Mouse (Mus musculus) gastrocnemius, postnatal 36 days (tissue): ENCODE results near the gene 4430402I18Rik. TPM values are rescaled to one million over a fixed set of nuclear protein-coding genes. Genes with fewer than 3 reads are reported as not detected.
A peak's percentile ranks its signal among the peaks of the same experiment; 100 is the strongest.
"Not testable (repeated sequence)": the region's sequence is repeated elsewhere in the genome, so short reads cannot be mapped to it uniquely, and the experiment has no call there.

ENCODE experiments used
- DNase-seq, 2 experiments: peaks; one replicate each; pipeline ENCODE4 v3.0.0; 2022
- intact Hi-C: fragments of 180-260 bp; cut with DNase I; formaldehyde crosslinking; loops from one replicate; pipeline ENCODE4 v1.15.1; 2025
- long read RNA-seq, 2 experiments: library from polyadenylated mRNA; stranded (forward); transcript quantifications; one replicate each; pipeline ENCODE4 v2.0.0; 2021
- total RNA-seq, 2 experiments: library from RNA; stranded (reverse); gene quantifications; 2 replicates each; pipeline ENCODE4 v1.2.3; 2021

Gene 4430402I18Rik
- total RNA-seq: under 1 TPM; 0.54 to 0.87 TPM
- long read RNA-seq, experiment 1, partial matches to known transcripts: 0 of 2 reads
- long read RNA-seq, experiment 1, other reads (novel, unspliced or antisense): 2 of 2 reads
- long read RNA-seq, experiment 2, partial matches to known transcripts: 1 of 3 reads
- long read RNA-seq, experiment 2, other reads (novel, unspliced or antisense): 2 of 3 reads

GRCm38 (mm10) chr19:28967652-28968051 is at the start of gene 4430402I18Rik:
TSS of gene 4430402I18Rik (minus strand) at chr19:28967800.
- no peak for DNase-seq
- intact Hi-C loops: no loop called here

DNA sequence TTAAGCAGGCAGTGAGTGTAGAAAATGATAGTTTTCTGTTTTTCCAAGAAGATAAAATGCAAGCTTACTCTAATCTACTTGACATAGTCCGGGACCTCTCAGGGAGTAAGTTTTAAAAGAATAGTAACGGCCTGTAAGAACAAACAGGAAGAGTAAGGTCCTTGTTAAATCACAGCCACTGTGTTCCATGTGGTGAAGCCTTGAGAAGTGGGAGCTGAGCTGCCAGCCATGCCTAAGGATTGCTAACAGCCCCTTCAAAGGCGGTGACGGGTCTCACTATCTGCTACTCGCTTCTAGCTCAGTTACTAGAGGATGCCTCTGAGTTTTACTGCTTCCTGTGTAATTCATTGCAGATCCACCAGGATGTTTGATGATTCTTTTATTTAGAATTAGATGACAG is 49.2 kb upstream of the 4430402I18Rik start:
- no peak for DNase-seq
- intact Hi-C loops: no loop called here

- no peak for DNase-seq
- intact Hi-C loops: no loop called here
These were observed 48.7 kb upstream of the 4430402I18Rik start for GRCm38 (mm10) chr19:29016204-29016765.

DNA sequence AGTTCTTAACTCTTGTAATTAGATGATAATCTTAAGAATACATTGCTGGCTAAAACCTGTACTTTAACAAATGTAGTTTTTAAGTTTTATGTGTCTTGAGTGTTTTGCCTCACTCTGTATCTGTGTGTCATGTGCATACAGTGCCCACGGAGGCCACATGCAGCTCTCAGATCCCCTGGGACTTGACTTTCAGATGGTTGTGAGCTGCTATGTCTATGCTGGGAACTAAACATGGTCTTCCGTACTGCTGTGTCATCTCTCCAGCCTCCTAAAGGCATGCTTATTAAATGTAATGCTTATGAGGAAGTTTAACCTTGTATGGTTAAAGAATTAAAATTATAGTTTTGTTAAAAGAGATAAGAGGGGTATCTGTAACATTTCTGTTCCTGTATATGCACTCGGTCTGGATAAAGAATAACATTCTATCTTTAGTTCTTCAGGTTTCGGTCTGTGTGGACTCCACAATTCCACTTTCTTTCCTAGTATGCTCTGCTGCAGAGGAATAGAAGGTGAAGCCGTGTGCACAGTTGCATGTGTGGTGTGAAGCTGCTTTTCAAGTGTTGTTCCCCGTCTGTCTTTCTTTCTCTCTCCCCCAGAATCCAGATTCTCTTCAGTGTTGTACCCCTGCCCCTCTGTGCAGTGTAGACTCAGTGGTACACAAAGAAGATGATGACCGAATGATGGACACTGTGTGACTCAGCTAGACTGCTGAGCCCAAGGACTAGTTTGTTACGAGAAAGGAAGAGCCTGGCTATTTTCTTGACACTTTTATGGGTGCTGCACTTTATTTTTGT is 48.0 kb upstream of the 4430402I18Rik start:
- DNase-seq: no peak
- intact Hi-C loops: no loop called here

- no peak for DNase-seq
- intact Hi-C loops: no loop called here
These were observed 47.0 kb upstream of the 4430402I18Rik start for GRCm38 (mm10) chr19:29014466-29015055.

DNA sequence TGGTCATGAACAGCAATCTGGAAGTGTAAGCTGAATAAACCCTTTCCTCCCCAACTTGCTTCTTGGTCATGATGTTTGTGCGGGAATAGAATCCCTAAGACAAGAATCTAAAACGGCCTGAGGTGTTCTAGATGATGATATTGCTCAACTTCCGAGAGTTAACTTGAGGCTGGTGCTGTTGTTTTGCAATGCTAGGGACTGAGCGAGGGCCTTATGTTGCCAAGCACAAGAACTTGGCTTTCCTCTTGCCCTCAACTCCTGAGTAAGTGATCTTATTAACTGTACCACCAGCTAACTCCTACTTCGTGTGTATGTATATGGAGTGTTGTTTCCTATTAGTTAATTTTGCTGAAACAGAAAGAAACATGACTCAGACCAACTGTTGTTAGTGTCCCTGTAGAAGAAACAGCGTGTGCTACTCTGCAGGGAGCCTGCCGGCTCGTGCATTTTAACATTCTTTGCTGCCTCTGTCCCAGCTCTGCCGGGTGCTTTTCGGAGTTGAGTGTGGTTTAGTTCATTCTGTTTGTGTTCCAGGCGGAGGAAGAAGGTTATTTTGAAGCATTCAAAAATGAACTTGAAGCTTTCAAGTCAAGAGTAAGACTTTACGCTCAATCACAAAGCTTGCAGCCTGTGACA is 43.9 kb upstream of the 4430402I18Rik start:
- no peak for DNase-seq
- intact Hi-C loops: no loop called here

DNA sequence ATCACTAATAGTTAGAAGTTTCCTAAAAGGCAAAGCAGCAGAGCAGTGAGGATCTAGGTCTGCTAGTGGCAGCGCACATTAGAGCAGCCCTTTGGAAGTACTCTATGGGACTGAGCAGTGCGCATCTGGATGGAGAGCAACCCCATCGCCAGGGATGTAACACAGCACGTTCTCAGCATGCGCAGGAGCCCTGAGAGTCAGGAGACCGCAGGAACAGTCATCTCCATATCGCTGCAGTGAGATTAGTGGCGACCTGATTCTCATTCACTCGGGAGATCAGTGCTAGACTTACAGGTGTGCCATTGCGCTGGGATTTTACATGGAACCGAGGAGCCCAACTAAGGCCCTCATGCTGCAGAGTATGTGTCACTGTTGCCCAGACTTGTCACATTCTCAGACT is 41.4 kb upstream of the 4430402I18Rik start:
- no peak for DNase-seq

DNA sequence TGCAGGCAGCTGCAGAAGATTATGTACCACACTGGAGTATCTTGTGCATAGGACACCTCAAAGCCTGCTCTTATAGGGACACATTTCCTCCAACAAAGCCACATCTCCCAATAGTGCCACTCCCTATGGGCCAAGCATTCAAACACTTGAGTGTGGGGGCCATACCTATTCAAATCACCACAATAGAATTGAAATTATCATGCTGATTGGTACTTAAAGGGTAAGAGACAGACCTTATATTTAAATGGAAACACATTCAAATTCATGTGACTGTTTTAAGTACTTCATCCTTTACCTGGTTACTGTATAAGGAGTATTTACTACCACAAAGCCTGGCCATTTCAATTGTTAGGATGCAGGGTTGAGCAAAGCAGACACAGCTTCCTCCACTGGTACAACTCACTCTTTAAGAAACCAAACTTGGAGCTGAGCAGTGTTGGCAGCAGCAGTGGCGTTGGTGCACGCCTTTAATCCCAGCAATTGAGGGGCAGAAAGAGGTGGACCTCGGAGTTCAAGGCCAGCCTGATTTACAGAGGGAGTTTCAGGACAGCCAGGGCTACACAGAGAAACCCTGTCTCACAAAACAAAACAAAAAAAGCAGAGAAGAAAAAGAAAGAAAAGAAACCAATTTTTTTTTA is 40.6 kb upstream of the 4430402I18Rik start:
- DNase-seq: no peak
- intact Hi-C loops: no loop called here

More for the DNA sequence above, 41.4 kb upstream of the 4430402I18Rik start:
- intact Hi-C loops: no loop called here

GRCm38 (mm10) chr19:29000321-29000720 is 32.7 kb upstream of the 4430402I18Rik start:
- DNase-seq, intact Hi-C loops: not testable (repeated sequence)

DNA sequence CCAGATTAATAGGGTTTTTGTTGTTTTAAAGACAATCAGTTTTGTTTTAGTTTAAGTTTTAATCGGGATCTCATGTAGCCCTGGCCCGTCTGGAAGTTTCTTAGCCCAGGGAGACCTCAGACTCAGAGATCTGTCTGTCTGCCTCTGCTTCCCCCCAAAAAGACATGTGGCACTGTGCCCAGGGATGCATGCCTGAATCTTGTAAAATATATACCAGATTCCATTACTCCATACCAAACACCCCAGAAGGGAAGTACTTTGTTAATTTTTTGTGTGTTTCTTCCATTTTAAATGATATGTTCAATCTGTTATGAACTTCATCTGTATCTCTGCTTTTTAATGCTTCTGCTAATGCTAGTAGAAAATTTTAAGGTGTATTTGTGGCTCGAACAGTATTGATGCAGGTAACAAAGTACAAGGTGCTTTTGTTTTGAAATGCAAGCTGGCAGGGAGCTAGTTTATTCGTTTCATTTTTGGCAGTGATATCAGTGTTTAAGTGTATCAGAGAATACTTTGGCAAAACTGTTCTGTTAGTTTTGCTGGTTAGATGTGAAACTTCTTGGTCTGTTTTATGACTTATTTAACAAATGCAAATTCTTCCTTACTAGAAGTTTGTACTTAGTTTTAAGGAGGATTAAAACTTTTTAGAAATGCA is 30.5 kb upstream of the 4430402I18Rik start:
- intact Hi-C loops: no loop called here

GRCm38 (mm10) chr19:28995366-28995765 is 27.8 kb upstream of the 4430402I18Rik start:
- intact Hi-C loops: no loop called here
- no peak for DNase-seq

More for the DNA sequence above, 30.5 kb upstream of the 4430402I18Rik start:
- DNase-seq: no peak

DNA sequence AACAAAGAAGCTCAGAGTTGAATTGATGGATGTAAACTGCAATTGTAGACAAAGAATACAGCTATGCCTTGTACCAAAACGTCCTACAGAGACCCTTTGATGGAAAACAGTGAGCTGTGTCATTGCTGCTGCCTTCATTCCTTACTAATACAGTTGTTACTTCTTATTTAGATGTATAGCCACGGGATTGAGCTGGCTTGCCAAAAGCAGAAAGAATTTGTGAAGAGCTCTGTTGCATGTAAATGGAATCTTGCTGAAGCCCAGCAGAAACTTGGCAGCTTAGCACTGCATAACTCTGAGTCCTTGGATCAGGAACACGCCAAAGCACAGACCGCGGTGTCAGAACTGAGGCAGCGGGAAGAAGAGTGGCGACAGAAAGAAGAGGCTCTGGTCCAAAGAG is 27.3 kb upstream of the 4430402I18Rik start:
- intact Hi-C loops: loop anchor here (5.0 kb wide), 1 partner anchor 52 kb away; the partner anchor contains the start of gene Ak3
- no peak for DNase-seq

GRCm38 (mm10) chr19:28991391-28991790 is 23.8 kb upstream of the 4430402I18Rik start:
- DNase-seq: no peak
- intact Hi-C loops: loop anchor here (5.0 kb wide), 1 partner anchor 56 kb away; the partner anchor contains the start of gene Ak3

GRCm38 (mm10) chr19:28990590-28991221 is 23.1 kb upstream of the 4430402I18Rik start:
- intact Hi-C loops: loop anchor here (5.0 kb wide), 1 partner anchor 57 kb away; the partner anchor contains the start of gene Ak3
- DNase-seq: no peak

GRCm38 (mm10) chr19:28990194-28990589 is 22.6 kb upstream of the 4430402I18Rik start, which contains the start of gene Cdc37l1:
TSS of gene Cdc37l1 (plus strand) at chr19:28990352.
- peak; percentile 98 for DNase-seq

DNA sequence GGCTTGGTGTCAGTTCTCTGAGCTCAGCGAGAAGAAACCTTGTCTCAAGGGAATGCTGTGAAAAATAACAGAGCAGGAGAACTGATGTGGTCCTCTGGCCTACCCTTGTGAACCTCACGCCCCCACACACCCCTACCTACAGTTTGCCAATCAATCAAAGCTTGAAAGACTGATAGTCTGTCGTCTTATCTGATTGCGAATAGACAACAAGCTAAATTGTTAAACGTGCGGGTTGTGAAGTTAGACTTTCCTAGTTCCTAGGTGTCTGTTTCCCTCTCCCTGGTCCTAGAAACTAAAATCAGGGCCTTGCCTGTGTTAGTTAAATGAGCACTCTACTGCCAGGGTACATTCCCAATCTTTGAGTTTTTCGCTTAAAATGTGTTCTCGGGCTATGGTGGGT is 21.9 kb upstream of the 4430402I18Rik start:
- DNase-seq: no peak
- intact Hi-C loops: no loop called here

More at GRCm38 (mm10) chr19:28990194-28990589, 22.6 kb upstream of the 4430402I18Rik start, which contains the start of gene Cdc37l1:
- intact Hi-C loops: loop anchor here (5.0 kb wide), 1 partner anchor 57 kb away; the partner anchor contains the start of gene Ak3

GRCm38 (mm10) chr19:28982617-28983016 is 15.0 kb upstream of the 4430402I18Rik start:
- no peak for DNase-seq
- intact Hi-C loops: no loop called here

GRCm38 (mm10) chr19:28974862-28975611 is 7.4 kb upstream of the 4430402I18Rik start:
- intact Hi-C loops: loop anchor here (1.0 kb wide), 1 partner anchor 380 kb away; no protein-coding TSS in a partner anchor
- DNase-seq: peak; percentile 71 to 75
